Mouse (Mus musculus) gastrocnemius, adult 2 months (tissue): ENCODE data around the gene Zrsr2. TPM values are rescaled to one million over a fixed set of nuclear protein-coding genes. Genes with fewer than 3 reads are reported as not detected.

Experiments used
- DNase-seq: peaks from one replicate; pipeline ENCODE4 v3.0.0; 2022
- H3K27ac ChIP-seq: fragments of 200-600 bp; 2 replicates; pipeline ENCODE4 v1.8.1; 2022; ENCODE audit warnings: mild to moderate bottlenecking
- H3K4me3 ChIP-seq: fragments of 200-600 bp; 2 replicates; pipeline ENCODE4 v1.8.1; 2022; ENCODE audit warnings: mild to moderate bottlenecking, moderate library complexity
- CTCF ChIP-seq: fragments of 200-600 bp; IDR thresholded peaks from 2 replicates; pipeline ENCODE4 v1.8.1; 2022; ENCODE audit warnings: antibody characterized with exemption, mild to moderate bottlenecking, moderate library complexity
- intact Hi-C: fragments of 180-260 bp; cut with DNase I; formaldehyde crosslinking; loops from one replicate; pipeline ENCODE4 v1.15.1; 2025
- long read RNA-seq, 2 experiments: library from polyadenylated mRNA; stranded (forward); transcript quantifications; one replicate each; pipeline ENCODE4 v2.0.0; 2021
- total RNA-seq, 2 experiments: library from RNA; stranded (reverse); gene quantifications; 2 replicates each; pipeline ENCODE4 v1.2.3; 2021

The Zrsr2 gene
- 10 to 100 TPM; 12.8 to 18.0 TPM for total RNA-seq
- long read RNA-seq, experiment 1, partial matches to known transcripts, result 0 of 6 reads
- long read RNA-seq, experiment 1, other reads (novel, unspliced or antisense), result 2 of 6 reads
- long read RNA-seq, experiment 2, partial matches to known transcripts, result 3 of 8 reads
- long read RNA-seq, experiment 2, other reads (novel, unspliced or antisense), result 2 of 8 reads

DNA sequence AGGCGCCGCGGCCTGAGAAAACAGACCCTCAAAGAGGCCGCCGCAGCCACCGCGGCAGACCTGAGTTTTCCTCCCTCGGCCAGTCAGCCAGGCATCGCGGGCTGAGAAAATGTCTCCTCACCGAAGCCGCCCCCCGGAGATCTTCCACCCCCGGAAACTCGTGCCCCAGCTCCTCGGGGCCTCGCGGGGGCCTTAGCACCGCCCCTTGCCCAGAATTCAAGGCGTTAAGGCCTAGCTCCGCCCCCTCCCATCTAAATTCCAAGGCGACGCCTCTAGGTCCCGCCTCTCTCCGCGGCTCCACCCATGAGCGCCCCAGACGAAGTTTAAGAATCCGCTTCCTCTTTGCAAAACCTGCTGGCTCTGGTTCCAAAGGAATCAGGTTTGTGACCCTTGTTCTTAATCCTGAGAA is at the start of gene Zrsr2:
Zrsr2 (minus strand) TSS at position 195 of the 409 bp plus-strand sequence.
- peak; percentile 92 for DNase-seq
- intact Hi-C loops, result loop anchor here (2.0 kb wide), 1 partner anchor 50 kb away; the partner anchor contains the start of gene Ap1s2
- H3K4me3 ChIP-seq, result peak within 1 kb of the TSS; percentile 91
- peak within 1 kb of the TSS; percentile 98 for H3K27ac ChIP-seq
- no peak for TF ChIP-seq CTCF

DNA sequence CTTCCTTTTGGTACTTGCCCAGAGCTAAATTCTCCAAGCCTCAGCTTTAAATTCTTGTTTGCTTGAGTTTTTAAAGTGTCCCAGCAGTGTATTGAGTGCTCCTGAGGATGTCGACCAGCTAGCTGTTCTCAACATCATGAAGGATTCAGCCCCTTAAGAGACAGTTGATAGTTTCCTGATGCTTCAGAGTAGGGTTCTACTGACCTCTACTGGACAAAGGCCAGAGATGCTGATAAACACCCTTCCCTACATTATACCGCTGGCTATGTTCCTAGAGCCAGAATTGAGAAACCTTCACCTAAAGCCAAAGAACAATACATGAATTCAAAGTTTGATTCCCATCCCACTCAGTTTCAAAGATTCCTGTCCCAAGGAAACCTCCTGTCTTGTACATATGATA is 46.3 kb upstream of the Zrsr2 start:
- Histone ChIP-seq H3K4me3 (no peak overlapping the region), H3K27ac (no peak overlapping the region)
- no peak for DNase-seq
- peak; percentile 66 for TF ChIP-seq CTCF
- intact Hi-C loops, result loop anchor here (2.0 to 10.0 kb wide), 2 partner anchors 178 to 350 kb away; no protein-coding TSS in a partner anchor

DNA sequence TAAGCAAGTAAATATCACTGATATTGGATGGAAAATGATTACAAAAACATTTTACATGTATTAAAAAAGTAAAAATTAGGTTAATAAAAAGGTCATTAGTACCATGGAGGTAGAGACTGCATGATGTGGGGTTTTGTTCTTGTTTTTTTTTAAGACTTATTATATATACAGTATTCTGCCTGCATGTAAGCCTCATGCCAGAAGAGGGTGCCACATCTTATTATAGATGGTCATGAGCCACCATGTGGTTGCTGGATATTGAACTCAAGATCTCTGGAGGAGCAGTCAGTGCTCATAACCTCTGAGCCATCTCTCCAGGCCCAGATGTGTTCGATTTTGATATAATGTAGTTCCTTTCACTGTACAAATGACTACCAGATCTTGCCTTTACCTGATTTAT is 41.4 kb upstream of the Zrsr2 start:
- peak; percentile 4; the same call in 1 of the 2 replicates for TF ChIP-seq CTCF
- intact Hi-C loops, result loop anchor here (10.0 kb wide), 1 partner anchor 345 kb away; no protein-coding TSS in a partner anchor
- H3K27ac ChIP-seq, result no peak overlapping the region
- no peak for DNase-seq
- no peak overlapping the region for H3K4me3 ChIP-seq

DNA sequence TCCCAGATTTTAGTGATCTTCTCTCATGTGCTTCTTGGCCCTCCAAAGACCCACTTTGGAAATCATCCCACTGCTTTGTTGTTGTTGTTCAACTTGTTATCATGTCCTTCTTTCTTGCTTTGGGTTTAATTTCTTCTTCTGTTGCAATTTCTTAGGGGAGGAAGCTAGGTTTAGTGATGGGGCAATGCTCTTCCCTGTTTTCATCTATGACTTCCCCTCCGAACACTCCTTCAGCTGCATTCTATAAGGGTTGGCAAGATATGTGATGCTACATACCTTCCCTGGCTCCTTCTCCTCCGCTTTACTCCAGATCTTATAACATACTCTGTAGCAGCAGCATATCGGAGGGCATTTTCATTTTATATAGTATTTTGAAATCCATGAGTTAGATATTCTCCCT is 38.3 kb upstream of the Zrsr2 start:
- intact Hi-C loops, result no loop called here
- Histone ChIP-seq H3K4me3 (no peak overlapping the region), H3K27ac (no peak overlapping the region)
- no peak for TF ChIP-seq CTCF
- DNase-seq, result no peak

DNA sequence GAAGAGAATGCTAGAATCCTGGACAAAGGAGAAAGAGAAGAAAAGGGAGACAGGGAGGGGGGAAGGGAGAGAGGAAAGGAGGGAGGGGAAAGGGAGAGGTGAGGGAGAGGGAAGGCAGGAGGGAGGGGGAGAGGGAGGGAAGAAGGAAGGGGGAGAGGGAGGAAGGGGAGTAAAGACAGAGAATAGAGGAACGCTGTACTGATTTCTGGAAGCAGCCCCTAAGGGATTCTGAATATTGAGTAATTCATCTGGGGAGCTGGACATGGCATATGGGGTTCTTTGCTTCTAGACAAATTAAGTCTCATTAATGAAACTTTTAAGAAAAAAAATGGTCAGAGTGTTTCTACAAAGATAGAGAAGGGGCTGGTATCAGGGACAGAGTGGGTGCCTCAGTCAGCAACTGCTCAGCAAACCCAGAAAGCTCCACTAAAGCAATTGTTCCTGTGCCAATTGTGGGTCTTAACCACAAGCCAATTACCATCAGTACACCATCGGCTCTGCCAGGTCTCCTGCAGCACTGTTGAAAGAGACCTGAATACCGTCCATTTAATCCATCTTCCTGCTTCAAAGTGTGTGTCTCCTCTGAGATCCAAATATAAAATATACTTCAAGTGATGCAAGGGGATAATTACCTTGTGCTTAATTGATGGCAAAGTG is 29.4 kb upstream of the Zrsr2 start:
- no peak overlapping the region for H3K4me3 ChIP-seq
- no peak overlapping the region for H3K27ac ChIP-seq
- TF ChIP-seq CTCF, result no peak
- intact Hi-C loops, result no loop called here
- no peak for DNase-seq

DNA sequence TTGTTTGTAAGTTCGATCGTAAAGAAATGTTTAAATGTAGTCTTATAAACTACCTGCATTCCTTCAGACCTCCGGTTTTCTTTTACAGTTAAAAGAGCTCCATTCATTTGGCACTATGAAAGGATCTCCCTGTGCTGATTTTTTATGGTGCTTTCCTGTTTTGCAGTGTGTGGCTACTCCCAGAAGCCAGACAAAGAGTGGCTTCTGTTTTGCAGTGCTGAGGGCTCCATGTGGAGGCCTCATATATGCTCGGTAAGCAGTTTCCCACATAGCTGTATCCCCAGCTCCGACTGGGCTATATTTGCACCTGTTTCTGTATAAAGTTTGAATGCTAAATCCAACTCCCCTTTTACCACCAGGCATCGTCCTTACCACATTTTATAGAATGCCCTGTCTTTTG is 23.7 kb upstream of the Zrsr2 start:
- intact Hi-C loops, result no loop called here
- Histone ChIP-seq H3K4me3 (no peak overlapping the region), H3K27ac (no peak overlapping the region)
- no peak for TF ChIP-seq CTCF
- no peak for DNase-seq

DNA sequence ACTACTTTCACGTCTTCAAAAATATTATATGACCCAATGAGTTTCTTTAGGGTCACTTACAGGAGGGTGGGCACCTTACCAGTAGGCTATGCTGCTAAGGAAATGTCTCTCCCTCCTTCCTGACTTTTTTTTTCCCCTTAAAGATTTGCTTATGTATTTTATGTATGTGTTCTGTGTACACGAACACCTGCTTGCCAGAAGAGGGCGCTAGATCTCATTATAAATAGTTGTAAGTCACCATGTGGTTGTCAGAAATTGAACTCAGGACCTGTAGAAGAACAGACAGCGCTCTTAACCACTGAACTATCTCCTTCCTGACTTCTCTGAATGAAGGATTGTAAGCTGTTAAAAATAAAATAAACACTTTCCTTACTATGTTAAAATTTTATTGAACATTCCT is 23.0 kb upstream of the Zrsr2 start:
- TF ChIP-seq CTCF, result peak; percentile 12; the same call in 1 of the 2 replicates
- intact Hi-C loops, result no loop called here
- Histone ChIP-seq H3K4me3 (no peak overlapping the region), H3K27ac (no peak overlapping the region)
- no peak for DNase-seq

DNA sequence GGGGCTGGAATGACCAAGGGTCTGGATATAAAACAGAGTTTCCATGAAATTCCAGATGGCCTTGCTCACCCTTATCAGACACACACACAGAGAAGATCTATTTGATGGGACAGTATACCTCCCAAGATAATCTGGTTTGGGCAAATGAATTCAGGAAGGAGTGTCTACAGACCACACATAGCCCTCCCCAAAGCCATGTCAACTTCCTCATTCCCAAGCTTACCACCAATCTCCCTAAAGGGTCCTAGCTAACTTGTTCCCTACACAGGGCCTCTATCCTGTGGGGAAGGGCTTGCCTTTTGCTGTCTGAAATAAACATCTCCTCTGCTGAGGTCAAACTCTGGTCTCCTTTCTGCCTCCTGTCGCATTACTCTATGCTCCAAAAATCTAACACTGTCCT is 22.6 kb upstream of the Zrsr2 start:
- no peak for DNase-seq
- TF ChIP-seq CTCF, result no peak
- H3K4me3 ChIP-seq, result no peak overlapping the region
- intact Hi-C loops, result no loop called here
- H3K27ac ChIP-seq, result no peak overlapping the region

DNA sequence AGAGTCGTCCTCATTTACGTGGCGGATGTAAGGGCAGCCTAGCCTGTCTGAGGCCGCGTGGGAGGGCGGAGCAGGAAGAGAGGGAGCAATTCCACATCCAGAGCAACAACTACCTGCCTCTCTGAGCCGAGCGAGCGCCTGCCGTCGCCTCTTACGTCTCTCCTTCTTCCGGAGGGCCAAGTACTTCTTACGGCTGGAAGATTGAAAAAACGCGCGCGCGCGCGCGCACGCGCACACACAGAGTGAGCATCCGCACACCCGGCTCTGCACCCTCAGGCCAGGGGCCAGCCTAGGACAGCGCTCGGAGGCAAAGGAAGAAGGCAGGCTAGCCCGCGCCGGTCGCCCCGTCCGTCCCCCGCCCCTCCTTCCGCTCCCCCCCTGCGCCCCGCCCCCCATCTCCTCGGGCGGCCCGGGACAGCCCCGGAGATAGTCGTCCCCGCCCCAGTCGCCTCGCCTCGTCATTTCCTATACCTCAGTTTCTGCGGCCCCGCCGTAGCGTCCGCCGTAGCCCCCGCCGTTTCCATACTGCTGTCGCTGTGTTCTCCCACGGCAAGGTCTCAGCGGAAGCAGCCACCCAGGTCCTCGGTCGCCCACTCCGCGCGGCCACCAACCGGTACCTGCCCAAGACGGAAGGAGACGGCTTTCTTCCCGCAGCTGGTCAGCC is 526 bp downstream of the Zrsr2 start:
- Histone ChIP-seq H3K4me3 (peak overlapping the region; percentile 91), H3K27ac (peak overlapping the region; percentile 98)
- peak; percentile 85 for DNase-seq
- intact Hi-C loops, result loop anchor here (2.0 kb wide), 1 partner anchor 49 kb away; the partner anchor contains the start of gene Ap1s2
- TF ChIP-seq CTCF, result no peak

DNA sequence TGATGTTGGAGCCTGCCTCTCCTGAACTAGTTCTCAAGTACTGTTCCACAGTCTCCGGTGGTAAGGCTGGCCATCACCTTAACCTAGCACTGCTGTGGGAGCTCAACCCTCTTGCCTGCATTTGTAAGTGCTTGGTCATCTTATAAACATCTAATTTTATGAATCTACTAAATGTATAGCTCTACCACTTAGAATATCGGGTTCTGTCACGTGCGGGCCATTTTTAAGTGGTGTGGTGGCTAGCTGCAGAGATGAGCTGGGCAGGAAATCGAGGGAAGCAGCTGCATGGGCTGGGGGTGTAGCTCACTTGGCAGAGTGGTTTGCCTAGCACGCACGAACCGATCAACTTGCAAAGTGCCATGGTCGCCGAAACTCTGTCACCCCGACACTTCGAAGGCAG is 1.1 kb downstream of the Zrsr2 start:
- Histone ChIP-seq H3K4me3 (peak overlapping the region; percentile 91), H3K27ac (peak overlapping the region; percentile 98)
- intact Hi-C loops, result no loop called here
- TF ChIP-seq CTCF, result no peak
- no peak for DNase-seq

DNA sequence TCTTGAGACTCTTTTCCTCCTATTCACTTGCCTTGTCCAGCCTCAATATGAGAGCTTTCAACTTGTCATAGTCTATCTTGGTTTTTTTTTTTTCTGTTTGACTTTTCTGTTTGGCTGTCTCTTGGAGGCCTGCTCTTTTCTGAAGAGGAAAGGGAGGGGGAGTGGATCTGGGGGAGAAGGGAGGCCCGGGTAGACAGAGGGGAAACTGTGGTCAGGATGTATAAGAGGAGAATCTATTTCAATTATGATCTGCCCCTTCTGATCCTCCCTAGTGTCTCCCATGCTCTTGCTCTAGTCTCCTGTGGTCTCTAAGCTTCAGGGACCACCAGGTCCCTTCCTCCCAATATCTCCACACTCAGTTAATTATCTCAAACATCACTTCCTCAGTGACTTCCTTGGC is 6.8 kb downstream of the Zrsr2 start:
- H3K4me3 ChIP-seq, result no peak overlapping the region
- intact Hi-C loops, result no loop called here
- H3K27ac ChIP-seq, result no peak overlapping the region
- DNase-seq, result no peak
- TF ChIP-seq CTCF, result no peak

DNA sequence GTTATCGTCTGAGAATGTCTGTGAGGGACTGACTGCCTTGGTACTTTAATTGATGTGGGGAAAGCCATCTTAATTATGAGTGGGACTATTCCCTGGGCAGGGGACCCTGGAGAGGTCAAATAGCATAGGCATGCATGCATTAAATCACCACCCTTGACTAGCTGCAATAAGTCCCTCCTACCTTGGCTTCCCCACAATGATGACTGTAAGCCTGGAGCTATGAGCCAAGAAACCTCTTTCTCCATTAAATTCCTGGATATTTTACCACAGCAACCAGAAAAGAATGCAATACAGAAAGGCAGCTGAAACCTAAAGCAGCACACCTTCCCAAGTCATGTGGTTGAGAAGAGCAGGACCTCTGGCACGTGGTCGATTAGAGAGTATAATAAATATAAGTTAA is 14.1 kb downstream of the Zrsr2 start:
- no peak for DNase-seq
- no peak for TF ChIP-seq CTCF
- intact Hi-C loops, result no loop called here
- Histone ChIP-seq H3K27ac (no peak overlapping the region), H3K4me3 (no peak overlapping the region)

DNA sequence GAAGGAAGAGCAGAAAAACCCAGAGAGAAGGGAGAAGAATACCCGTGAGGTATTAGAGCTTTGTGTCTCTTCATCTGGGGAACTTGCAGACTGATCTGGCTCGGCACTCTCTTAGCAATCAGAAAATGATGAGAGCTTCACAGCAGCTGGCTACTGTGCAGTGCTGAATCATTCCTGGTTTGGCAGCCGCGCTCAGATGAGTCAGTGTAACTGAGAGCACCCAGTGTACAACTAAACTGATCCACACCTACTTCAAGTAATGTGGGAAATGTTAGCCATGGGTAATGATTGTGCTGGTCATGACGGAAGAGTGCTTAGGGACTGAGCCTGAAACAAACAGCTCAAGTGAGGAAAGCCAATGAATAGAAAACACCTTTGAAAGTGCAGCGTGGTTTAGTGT is 19.9 kb downstream of the Zrsr2 start:
- DNase-seq, result peak; percentile 83
- peak overlapping the region; percentile 78 for H3K27ac ChIP-seq
- intact Hi-C loops, result no loop called here
- TF ChIP-seq CTCF, result no peak
- H3K4me3 ChIP-seq, result 0 out of 2 replicates have a peak overlapping the region, but pooled peaks have one; percentile 30
